Mouse (Mus musculus): Measurements from ENCODE around the gene Rest. TPM values are rescaled to one million over a fixed set of nuclear protein-coding genes. Genes with fewer than 3 reads are reported as not detected.

Gene Rest
- polyA plus RNA-seq, 1 experiment from 2014 or later: 28.0 TPM

GRCm38 (mm10) chr5:77330154-77330553, 64.9 kb downstream of the Rest start:
- Histone ChIP-seq H3K4me3 (replicated peaks) (no peak overlapping the region), H3K4me1 (replicated peaks) (no peaks in the 10 kb centered on the region), H3K9ac (no peak overlapping the region), H3K27me3 (replicated peaks) (no peaks in the 10 kb centered on the region), H3K27ac (no peak overlapping the region), H3K9me3 (no peaks in the 10 kb centered on the region), H3K36me3 (peaks cover 44% of the 10 kb centered on the region), H3K4me2 (replicated peaks) (no peak overlapping the region)
- WGBS: 75% methylated on average over 5 of the region's 5 CpGs
- no peak for ATAC-seq

Other genes with a start within 250 kb of the Rest start
- gene Thegl, start 249.5 kb upstream of the Rest start, polyA plus RNA-seq (2015; fragmentation: Nextera tagmentation; extraction: Ambion mirVana): 0.49 and 0.72 TPM in 2 replicates
- 3.5 and 3.8 TPM in 2 replicates for gene Hopx, start 150.4 kb upstream of the Rest start, polyA plus RNA-seq (2015; fragmentation: Nextera tagmentation; extraction: Ambion mirVana)
- 1.4 and 1.8 TPM in 2 replicates for gene Spink2, start 54.0 kb upstream of the Rest start, polyA plus RNA-seq (2015; fragmentation: Nextera tagmentation; extraction: Ambion mirVana)
- gene Noa1, start 44.6 kb downstream of the Rest start, polyA plus RNA-seq (2015; fragmentation: Nextera tagmentation; extraction: Ambion mirVana): 35.3 and 35.4 TPM in 2 replicates
- gene Polr2b, start 44.7 kb downstream of the Rest start, polyA plus RNA-seq (2015; fragmentation: Nextera tagmentation; extraction: Ambion mirVana): 51.5 and 55.9 TPM in 2 replicates
- gene Igfbp7, start 142.6 kb downstream of the Rest start, polyA plus RNA-seq (2015; fragmentation: Nextera tagmentation; extraction: Ambion mirVana): 87.4 and 92.5 TPM in 2 replicates